Mouse (Mus musculus): ENCODE measurements around the gene Fam221b. TPM values are rescaled to one million over a fixed set of nuclear protein-coding genes. Genes with fewer than 3 reads are reported as not detected.

Fam221b gene
- polyA plus RNA-seq (2015; fragmentation: Nextera tagmentation; extraction: Ambion mirVana), result 0.63 and 1.0 TPM in 2 replicates

GRCm38 (mm10) chr4:43668782-43669427 is at the start of gene Fam221b, which contains the start of gene Tmem8b:
Gene Fam221b, minus strand, starts transcription at chr4:43669145.
Gene Tmem8b, plus strand, starts transcription at chr4:43668971.
- Histone ChIP-seq H3K9me3 (replicated peaks; ENCODE audit: control insufficient read depth, low read length) (no peaks in the 10 kb centered on the region), H3K27me3 (ENCODE audit: control insufficient read depth, insufficient read depth, low read depth, low read length) (peaks cover 14% of the 10 kb centered on the region), H3K4me3 (ENCODE audit: low read depth, low read length) (peak within 1 kb of the TSS; percentile 75)

DNA sequence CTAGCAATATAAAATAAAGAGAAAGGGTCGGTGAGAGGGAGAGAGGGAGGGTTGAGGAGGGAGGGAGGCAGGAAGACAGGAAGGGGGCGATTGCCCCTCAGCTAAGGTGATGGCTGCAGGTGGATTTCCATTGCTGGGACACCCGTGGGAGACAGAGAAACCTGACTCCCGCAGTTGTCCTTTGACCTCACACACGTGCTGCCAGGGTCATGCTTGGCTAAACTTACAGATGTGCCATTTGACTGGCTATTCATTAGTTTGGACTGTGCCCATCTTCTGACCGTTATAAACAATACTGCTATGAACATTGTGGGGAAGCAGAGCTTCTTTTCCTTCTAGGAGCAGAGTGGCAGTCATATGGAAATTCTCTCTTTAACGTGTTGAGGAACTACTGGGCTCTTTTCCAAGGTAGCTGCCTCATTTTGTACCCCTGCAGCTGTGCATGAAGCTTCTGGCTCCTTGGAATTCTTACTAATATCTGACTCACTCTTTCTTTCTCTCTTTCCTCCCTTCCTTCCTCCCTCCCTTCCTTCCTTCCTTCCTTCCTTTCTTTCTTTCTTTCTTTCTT is 44.8 kb upstream of the Fam221b start:
- ATAC-seq (ENCODE audit: low read depth), result no peak
- no peak overlapping the region for H3K4me2 ChIP-seq (ENCODE audit: low read depth, low read length)
- WGBS (ENCODE audit: insufficient replicate concordance), result 38% methylated on average over 7 of the region's 7 CpGs
- H3K4me3 ChIP-seq (ENCODE audit: low read depth, low read length), result no peak overlapping the region
- peaks cover 4% of the 10 kb centered on the region; the same call in 1 of the 2 replicates for H3K27me3 ChIP-seq (ENCODE audit: control insufficient read depth, insufficient read depth, low read depth, low read length)
- no peak overlapping the region for H3K9ac ChIP-seq (ENCODE audit: low read depth, low read length)
- no peaks in the 10 kb centered on the region for H3K36me3 ChIP-seq (ENCODE audit: control insufficient read depth, insufficient read depth)
- no peak overlapping the region for H3K27ac ChIP-seq (ENCODE audit: low read length)
- no peaks in the 10 kb centered on the region for H3K4me1 ChIP-seq (ENCODE audit: control insufficient read depth, low read depth, low read length)
- H3K9me3 ChIP-seq (replicated peaks; ENCODE audit: control insufficient read depth, low read length), result no peaks in the 10 kb centered on the region

More at GRCm38 (mm10) chr4:43668782-43669427, at the start of gene Fam221b, which contains the start of gene Tmem8b:
- 2% methylated on average over 33 of the region's 41 CpGs for WGBS (ENCODE audit: insufficient replicate concordance)
- peaks cover 11% of the 10 kb centered on the region for H3K4me1 ChIP-seq (ENCODE audit: control insufficient read depth, low read depth, low read length)
- no peaks in the 10 kb centered on the region for H3K36me3 ChIP-seq (ENCODE audit: control insufficient read depth, insufficient read depth)
- H3K27ac ChIP-seq (ENCODE audit: low read length), result no peak within 1 kb of the TSS
- H3K9ac ChIP-seq (ENCODE audit: low read depth, low read length), result peak within 1 kb of the TSS; percentile 78
- H3K4me2 ChIP-seq (ENCODE audit: low read depth, low read length), result peak within 1 kb of the TSS; percentile 94
- ATAC-seq (ENCODE audit: low read depth), result peak; percentile 97

DNA sequence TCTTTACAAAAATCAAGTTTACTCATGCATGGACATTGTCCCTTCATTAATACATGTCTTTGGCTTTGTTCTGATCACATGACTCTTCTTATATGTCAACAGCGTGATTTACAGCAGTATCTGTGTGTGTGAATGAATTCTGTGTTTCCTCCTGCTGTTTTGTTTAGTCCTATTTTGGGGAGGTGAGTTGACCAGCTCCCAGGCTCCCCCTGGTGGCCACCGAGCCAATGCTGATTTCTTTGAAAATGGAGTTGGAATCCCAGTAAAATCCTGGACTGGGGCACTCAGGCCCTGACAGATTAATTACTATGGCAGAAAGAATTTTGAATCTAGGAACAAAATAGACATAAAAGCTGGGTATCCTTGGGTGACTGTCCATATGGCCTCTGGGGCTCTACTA is 42.9 kb upstream of the Fam221b start:
- Histone ChIP-seq H3K27ac (ENCODE audit: low read length) (no peak overlapping the region), H3K9me3 (replicated peaks; ENCODE audit: control insufficient read depth, low read length) (no peaks in the 10 kb centered on the region), H3K9ac (ENCODE audit: low read depth, low read length) (no peak overlapping the region), H3K36me3 (ENCODE audit: control insufficient read depth, insufficient read depth) (no peaks in the 10 kb centered on the region), H3K27me3 (ENCODE audit: control insufficient read depth, insufficient read depth, low read depth, low read length) (peaks cover 4% of the 10 kb centered on the region; the same call in 1 of the 2 replicates), H3K4me1 (ENCODE audit: control insufficient read depth, low read depth, low read length) (no peaks in the 10 kb centered on the region), H3K4me3 (ENCODE audit: low read depth, low read length) (no peak overlapping the region), H3K4me2 (ENCODE audit: low read depth, low read length) (no peak overlapping the region)
- WGBS (ENCODE audit: insufficient replicate concordance), result 2% methylated on average over 2 of the region's 2 CpGs
- no peak for ATAC-seq (ENCODE audit: low read depth)

- H3K4me2 ChIP-seq (ENCODE audit: low read depth, low read length), result no peak within 1 kb of the TSS
- H3K27me3 ChIP-seq (ENCODE audit: control insufficient read depth, insufficient read depth, low read depth, low read length), result 0 out of 2 replicates have a peak, but pooled peaks cover 4% of the 10 kb centered on the region
- H3K4me3 ChIP-seq (ENCODE audit: low read depth, low read length), result no peak within 1 kb of the TSS
- no peaks in the 10 kb centered on the region for H3K4me1 ChIP-seq (ENCODE audit: control insufficient read depth, low read depth, low read length)
- no peaks in the 10 kb centered on the region for H3K36me3 ChIP-seq (ENCODE audit: control insufficient read depth, insufficient read depth)
- H3K27ac ChIP-seq (ENCODE audit: low read length), result no peak within 1 kb of the TSS
- WGBS (ENCODE audit: insufficient replicate concordance), result 50% methylated on average over 6 of the region's 6 CpGs
- no peak within 1 kb of the TSS for H3K9ac ChIP-seq (ENCODE audit: low read depth, low read length)
- no peaks in the 10 kb centered on the region for H3K9me3 ChIP-seq (replicated peaks; ENCODE audit: control insufficient read depth, low read length)
- no peak for ATAC-seq (ENCODE audit: low read depth)
Observed at GRCm38 (mm10) chr4:43709869-43710268, 40.9 kb upstream of the Fam221b start, which contains the start of gene Olfr71. Gene Olfr71, minus strand, starts transcription at chr4:43710255.

GRCm38 (mm10) chr4:43705991-43706390 is 37.0 kb upstream of the Fam221b start:
- Histone ChIP-seq H3K4me1 (ENCODE audit: control insufficient read depth, low read depth, low read length) (no peaks in the 10 kb centered on the region), H3K9ac (ENCODE audit: low read depth, low read length) (no peak overlapping the region), H3K27ac (ENCODE audit: low read length) (no peak overlapping the region), H3K36me3 (ENCODE audit: control insufficient read depth, insufficient read depth) (no peaks in the 10 kb centered on the region), H3K4me2 (ENCODE audit: low read depth, low read length) (no peak overlapping the region), H3K9me3 (replicated peaks; ENCODE audit: control insufficient read depth, low read length) (no peaks in the 10 kb centered on the region), H3K27me3 (ENCODE audit: control insufficient read depth, insufficient read depth, low read depth, low read length) (0 out of 2 replicates have a peak, but pooled peaks cover 2% of the 10 kb centered on the region), H3K4me3 (ENCODE audit: low read depth, low read length) (no peak overlapping the region)
- no peak for ATAC-seq (ENCODE audit: low read depth)
- WGBS (ENCODE audit: insufficient replicate concordance), result 69% methylated on average over 13 of the region's 13 CpGs

DNA sequence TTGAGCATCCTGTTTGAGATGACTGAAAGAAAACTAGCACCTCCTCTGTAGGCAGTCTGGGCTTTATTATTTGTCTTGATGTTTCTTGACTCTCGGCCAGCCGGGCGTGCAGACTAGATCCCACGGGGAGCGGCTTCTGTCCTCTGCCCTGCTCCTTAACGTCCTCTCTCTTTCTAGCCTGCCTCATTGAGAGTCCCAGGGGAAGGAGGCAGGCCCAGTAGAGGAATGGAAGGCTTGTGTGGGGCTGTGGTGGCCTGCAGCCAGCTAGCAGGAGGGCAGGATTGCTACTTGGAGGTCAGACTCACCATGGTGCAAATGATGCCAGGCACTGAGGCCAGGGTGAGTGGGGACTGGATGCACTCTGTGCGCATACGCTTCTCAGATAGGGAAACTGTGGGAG is 34.9 kb upstream of the Fam221b start:
- Histone ChIP-seq H3K4me2 (ENCODE audit: low read depth, low read length) (no peak overlapping the region), H3K4me3 (ENCODE audit: low read depth, low read length) (no peak overlapping the region), H3K36me3 (ENCODE audit: control insufficient read depth, insufficient read depth) (no peaks in the 10 kb centered on the region), H3K9me3 (replicated peaks; ENCODE audit: control insufficient read depth, low read length) (no peaks in the 10 kb centered on the region), H3K27ac (ENCODE audit: low read length) (no peak overlapping the region), H3K27me3 (ENCODE audit: control insufficient read depth, insufficient read depth, low read depth, low read length) (no peaks in the 10 kb centered on the region), H3K4me1 (ENCODE audit: control insufficient read depth, low read depth, low read length) (no peaks in the 10 kb centered on the region), H3K9ac (ENCODE audit: low read depth, low read length) (no peak overlapping the region)
- 84% methylated on average over 8 of the region's 8 CpGs for WGBS (ENCODE audit: insufficient replicate concordance)
- ATAC-seq (ENCODE audit: low read depth), result no peak

- ATAC-seq (ENCODE audit: low read depth), result no peak
- 51% methylated on average over 6 of the region's 6 CpGs for WGBS (ENCODE audit: insufficient replicate concordance)
- H3K9me3 ChIP-seq (replicated peaks; ENCODE audit: control insufficient read depth, low read length), result no peaks in the 10 kb centered on the region
Observed at GRCm38 (mm10) chr4:43703439-43703838, 34.5 kb upstream of the Fam221b start.

GRCm38 (mm10) chr4:43700707-43701106 is 31.8 kb upstream of the Fam221b start, which contains the start of gene Olfr70:
Gene Olfr70, minus strand, starts transcription at chr4:43700807.
- no peak within 1 kb of the TSS for H3K27ac ChIP-seq (ENCODE audit: low read length)
- no peaks in the 10 kb centered on the region for H3K27me3 ChIP-seq (ENCODE audit: control insufficient read depth, insufficient read depth, low read depth, low read length)
- no peaks in the 10 kb centered on the region for H3K9me3 ChIP-seq (replicated peaks; ENCODE audit: control insufficient read depth, low read length)
- H3K9ac ChIP-seq (ENCODE audit: low read depth, low read length), result no peak within 1 kb of the TSS
- H3K4me3 ChIP-seq (ENCODE audit: low read depth, low read length), result no peak within 1 kb of the TSS
- no peaks in the 10 kb centered on the region for H3K36me3 ChIP-seq (ENCODE audit: control insufficient read depth, insufficient read depth)
- ATAC-seq (ENCODE audit: low read depth), result no peak
- WGBS (ENCODE audit: insufficient replicate concordance), result 70% methylated on average over 6 of the region's 6 CpGs
- H3K4me1 ChIP-seq (ENCODE audit: control insufficient read depth, low read depth, low read length), result no peaks in the 10 kb centered on the region
- no peak within 1 kb of the TSS for H3K4me2 ChIP-seq (ENCODE audit: low read depth, low read length)

More at GRCm38 (mm10) chr4:43703439-43703838, 34.5 kb upstream of the Fam221b start:
- H3K9ac ChIP-seq (ENCODE audit: low read depth, low read length), result no peak overlapping the region
- no peak overlapping the region for H3K4me2 ChIP-seq (ENCODE audit: low read depth, low read length)
- H3K4me1 ChIP-seq (ENCODE audit: control insufficient read depth, low read depth, low read length), result no peaks in the 10 kb centered on the region
- H3K4me3 ChIP-seq (ENCODE audit: low read depth, low read length), result no peak overlapping the region
- no peaks in the 10 kb centered on the region for H3K27me3 ChIP-seq (ENCODE audit: control insufficient read depth, insufficient read depth, low read depth, low read length)
- no peaks in the 10 kb centered on the region for H3K36me3 ChIP-seq (ENCODE audit: control insufficient read depth, insufficient read depth)
- H3K27ac ChIP-seq (ENCODE audit: low read length), result no peak overlapping the region

DNA sequence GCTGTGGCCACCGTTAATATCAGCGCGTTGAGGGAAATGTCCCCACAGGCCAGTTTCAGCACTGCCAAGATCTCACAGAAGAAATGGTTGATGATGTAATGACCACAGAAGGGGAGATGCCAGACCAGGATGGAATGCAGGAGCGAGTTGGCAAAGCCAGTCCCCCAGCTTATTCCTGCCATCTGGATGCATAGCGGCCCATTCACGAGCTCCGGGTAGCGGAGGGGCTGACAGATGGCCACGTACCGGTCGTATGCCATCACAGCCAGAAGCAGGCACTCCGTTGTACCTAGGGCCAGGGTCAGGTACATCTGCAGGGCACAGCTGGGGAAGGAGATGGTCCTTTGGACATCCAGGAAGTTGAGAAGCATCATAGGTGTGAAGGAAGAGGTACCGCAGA is 27.6 kb upstream of the Fam221b start:
- Histone ChIP-seq H3K27me3 (ENCODE audit: control insufficient read depth, insufficient read depth, low read depth, low read length) (no peaks in the 10 kb centered on the region), H3K4me3 (ENCODE audit: low read depth, low read length) (no peak overlapping the region), H3K27ac (ENCODE audit: low read length) (no peak overlapping the region), H3K9me3 (replicated peaks; ENCODE audit: control insufficient read depth, low read length) (no peaks in the 10 kb centered on the region), H3K4me1 (ENCODE audit: control insufficient read depth, low read depth, low read length) (peaks cover 12% of the 10 kb centered on the region), H3K9ac (ENCODE audit: low read depth, low read length) (no peak overlapping the region), H3K36me3 (ENCODE audit: control insufficient read depth, insufficient read depth) (no peaks in the 10 kb centered on the region), H3K4me2 (ENCODE audit: low read depth, low read length) (no peak overlapping the region)
- WGBS (ENCODE audit: insufficient replicate concordance), result 80% methylated on average over 13 of the region's 13 CpGs
- no peak for ATAC-seq (ENCODE audit: low read depth)

Data from liver, embryonic 16.5 days (tissue).